Mouse (Mus musculus) limb, embryonic 13.5 days (tissue): Measurements from ENCODE around the gene Pnpla2. TPM values are rescaled to one million over a fixed set of nuclear protein-coding genes. Genes with fewer than 3 reads are reported as not detected.
A peak's percentile ranks its signal among the peaks of the same experiment; 100 is the strongest.

Source experiments
- ATAC-seq: fragments of 200-750 bp; cut with Nextera tagmentation; 2 replicates; pipeline ENCODE4 v1.8.0; 2017; ENCODE audit warnings: low read depth, moderate number of reproducible peaks, moderate TSS enrichment; ENCODE audit not compliant: low FRiP score
- H3K27ac ChIP-seq: fragments of 300-500 bp; sonication (generic); 2 replicates; pipeline ENCODE4 v1.5.1; 2015; ENCODE audit warnings: inconsistent platforms, mild to moderate bottlenecking, moderate library complexity
- H3K27me3 ChIP-seq: fragments of 300-500 bp; sonication (generic); 2 replicates; pipeline ENCODE4 v1.6.1; 2015; ENCODE audit warnings: mild to moderate bottlenecking, inconsistent platforms
- H3K36me3 ChIP-seq: fragments of 300-500 bp; sonication (generic); 2 replicates; pipeline ENCODE4 v1.6.1; 2015; ENCODE audit warnings: inconsistent platforms, mild to moderate bottlenecking, moderate library complexity
- H3K4me1 ChIP-seq: fragments of 300-500 bp; sonication (generic); 2 replicates; pipeline ENCODE4 v1.6.1; 2015; ENCODE audit warnings: inconsistent platforms
- H3K4me2 ChIP-seq: fragments of 300-500 bp; sonication (generic); replicated peaks from 2 replicates; pipeline ENCODE4 v1.6.1; 2015; ENCODE audit warnings: inconsistent platforms, mild to moderate bottlenecking, moderate library complexity
- H3K4me3 ChIP-seq: fragments of 300-500 bp; sonication (generic); 2 replicates; pipeline ENCODE4 v1.5.1; 2015; ENCODE audit warnings: moderate library complexity, mild to moderate bottlenecking, inconsistent platforms
- H3K9ac ChIP-seq: fragments of 300-500 bp; sonication (generic); 2 replicates; pipeline ENCODE4 v1.6.1; 2015; ENCODE audit warnings: mild to moderate bottlenecking, inconsistent platforms
- H3K9me3 ChIP-seq: fragments of 300-500 bp; sonication (generic); 2 replicates; pipeline ENCODE4 v1.6.1; 2016; ENCODE audit warnings: inconsistent platforms
- WGBS: fragments of 180-500 bp; shearing (Covaris S2); methylation state at CpG from one replicate; pipeline ENCODE4 v1.1.7; 2015; 5-methylcytosine and 5-hydroxymethylcytosine counted together
- polyA plus RNA-seq: library from polyadenylated mRNA; unstranded; fragments of >200 nt; fragmentation: Nextera tagmentation; extraction: Ambion mirVana; gene quantifications from 2 replicates; pipeline ENCODE4 v1.2.1, GENCODE M21; 2015

Pnpla2 gene
- polyA plus RNA-seq, 1 experiment from 2014 or later = 14.7 TPM

DNA sequence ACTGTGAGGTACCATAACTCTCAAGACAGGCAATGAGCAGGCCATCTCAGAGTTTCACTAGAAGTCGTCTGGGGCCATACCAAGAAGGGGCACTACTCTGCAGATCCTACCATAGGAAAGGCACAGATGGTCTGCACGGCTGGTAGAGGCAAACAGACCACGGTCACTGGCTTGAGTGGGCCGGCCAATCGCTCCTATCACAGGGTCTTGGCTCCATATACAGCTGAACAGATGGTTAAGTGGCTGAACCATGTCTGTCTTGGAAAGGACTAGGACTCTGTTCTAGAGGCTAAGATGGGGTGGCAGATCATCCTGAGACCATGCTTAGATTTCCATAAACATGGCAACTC lies 47.5 kb downstream of the Pnpla2 start:
- H3K27me3 ChIP-seq = no peaks in the 10 kb centered on the region
- H3K36me3 ChIP-seq = peaks cover 52% of the 10 kb centered on the region
- H3K4me1 ChIP-seq = no peaks in the 10 kb centered on the region
- H3K27ac ChIP-seq = no peak overlapping the region
- ATAC-seq = no peak
- WGBS = 93% methylated on average over 5 of the region's 5 CpGs
- no peak overlapping the region for H3K4me3 ChIP-seq
- H3K9ac ChIP-seq = no peak overlapping the region
- no peak overlapping the region for H3K4me2 ChIP-seq
- H3K9me3 ChIP-seq = no peaks in the 10 kb centered on the region

DNA sequence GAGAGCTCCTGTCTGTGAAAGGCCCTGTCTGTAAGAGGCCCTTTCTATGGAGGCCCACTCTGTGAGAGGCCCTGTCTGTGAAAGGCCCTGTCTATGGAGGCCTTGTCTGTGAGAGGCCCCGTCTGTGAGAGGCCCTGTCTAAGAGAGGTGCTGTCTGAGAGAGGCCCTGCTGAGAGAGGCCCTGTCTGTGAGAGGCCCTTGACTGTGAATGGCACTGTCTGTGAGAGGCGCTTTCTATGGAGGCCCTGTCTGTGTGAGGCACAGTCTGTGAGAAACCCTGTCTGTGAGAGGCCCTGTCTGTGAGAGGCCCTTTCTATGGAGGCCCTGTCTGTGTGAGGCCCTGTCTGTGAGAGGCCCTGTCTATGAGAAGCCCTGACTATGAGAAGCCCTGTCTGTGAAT lies 51.3 kb downstream of the Pnpla2 start:
- Histone ChIP-seq H3K4me1 (no peaks in the 10 kb centered on the region), H3K27me3 (no peaks in the 10 kb centered on the region), H3K27ac (no peak overlapping the region), H3K4me2 (no peak overlapping the region), H3K9me3 (no peaks in the 10 kb centered on the region), H3K4me3 (no peak overlapping the region), H3K9ac (no peak overlapping the region), H3K36me3 (peaks cover 44% of the 10 kb centered on the region)
- 67% methylated on average over 2 of the region's 2 CpGs for WGBS
- no peak for ATAC-seq

DNA sequence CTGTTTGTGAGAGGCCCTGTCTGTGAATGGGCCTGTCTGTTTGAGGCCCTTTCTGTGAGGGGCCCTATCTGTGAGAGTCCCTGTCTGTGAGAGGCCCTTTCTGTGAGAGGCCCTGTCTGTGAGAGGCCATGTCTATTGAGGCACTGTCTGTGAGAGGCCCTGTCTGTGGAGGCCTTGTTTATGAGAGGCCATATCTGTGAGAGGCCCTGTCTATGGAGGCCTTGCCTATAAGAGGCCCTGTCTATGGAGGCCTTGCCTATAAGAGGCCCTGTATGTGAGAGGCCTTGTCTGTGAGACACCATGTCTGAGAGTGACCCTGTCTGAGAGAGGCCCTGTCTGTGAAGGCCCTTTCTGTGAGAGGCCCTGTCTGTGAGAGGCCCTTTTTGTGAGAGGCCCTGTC lies 53.2 kb downstream of the Pnpla2 start:
- H3K36me3 ChIP-seq = peaks cover 36% of the 10 kb centered on the region
- no peaks in the 10 kb centered on the region for H3K4me1 ChIP-seq
- H3K27me3 ChIP-seq = no peaks in the 10 kb centered on the region
- peak overlapping the region; percentile 40; the same call in 1 of the 2 replicates for H3K27ac ChIP-seq
- H3K9ac ChIP-seq = peak overlapping the region; percentile 6; the same call in 1 of the 2 replicates
- no peak overlapping the region for H3K4me3 ChIP-seq
- no peak for ATAC-seq
- H3K9me3 ChIP-seq = no peaks in the 10 kb centered on the region
- H3K4me2 ChIP-seq = no peak overlapping the region

DNA sequence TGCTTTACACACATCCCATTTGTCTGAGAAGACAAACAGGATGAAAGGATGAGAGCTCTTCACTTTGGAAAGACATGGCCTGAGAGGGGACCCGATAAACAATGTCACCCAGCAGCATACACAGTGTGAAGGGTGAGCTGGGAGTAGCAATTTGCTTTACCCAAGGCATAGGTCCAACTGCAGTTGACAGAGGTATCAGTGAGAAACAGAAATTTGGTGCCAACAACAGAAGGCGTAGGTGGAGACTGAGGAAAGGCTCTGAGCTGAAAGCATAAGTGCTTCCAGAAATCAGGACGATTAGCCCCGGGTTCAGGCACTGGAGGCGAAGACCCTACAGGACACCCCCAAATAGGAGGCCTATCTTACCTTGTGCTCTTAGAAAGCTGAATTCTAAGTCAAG lies 55.2 kb downstream of the Pnpla2 start:
- peaks cover 39% of the 10 kb centered on the region for H3K36me3 ChIP-seq
- H3K4me1 ChIP-seq = no peaks in the 10 kb centered on the region
- H3K27ac ChIP-seq = no peak overlapping the region
- H3K4me3 ChIP-seq = no peak overlapping the region
- H3K27me3 ChIP-seq = no peaks in the 10 kb centered on the region
- H3K9me3 ChIP-seq = no peaks in the 10 kb centered on the region
- no peak for ATAC-seq
- H3K4me2 ChIP-seq = no peak overlapping the region
- 88% methylated on average over 5 of the region's 5 CpGs for WGBS
- peak overlapping the region; percentile 25; the same call in 1 of the 2 replicates for H3K9ac ChIP-seq

Other genes starting within 250 kb of the Pnpla2 start
- 2.6 TPM in 2 replicates for gene Lmntd2, start 241.1 kb upstream of the Pnpla2 start, polyA plus RNA-seq
- gene Rassf7, start 239.3 kb upstream of the Pnpla2 start, polyA plus RNA-seq = 32.7 and 34.0 TPM in 2 replicates
- gene Phrf1, start 226.4 kb upstream of the Pnpla2 start, polyA plus RNA-seq = 87.2 and 88.0 TPM in 2 replicates
- gene Irf7, start 188.7 kb upstream of the Pnpla2 start, polyA plus RNA-seq = 1.8 and 2.3 TPM in 2 replicates
- 0.13 TPM in 1 of 2 replicates, not detected in the other for gene Cdhr5, start 178.4 kb upstream of the Pnpla2 start, polyA plus RNA-seq
- 12.1 and 12.8 TPM in 2 replicates for gene Sct, start 176.1 kb upstream of the Pnpla2 start, polyA plus RNA-seq
- gene Drd4, start 163.2 kb upstream of the Pnpla2 start, polyA plus RNA-seq = 1.6 and 2.3 TPM in 2 replicates
- 77.5 and 79.9 TPM in 2 replicates for gene Deaf1, start 127.5 kb upstream of the Pnpla2 start, polyA plus RNA-seq
- 45.0 and 48.7 TPM in 2 replicates for gene Tmem80, start 127.5 kb upstream of the Pnpla2 start, polyA plus RNA-seq
- 7.4 and 10.3 TPM in 2 replicates for gene Eps8l2, start 116.3 kb upstream of the Pnpla2 start, polyA plus RNA-seq
- 266 and 280 TPM in 2 replicates for gene Taldo1, start 63.0 kb upstream of the Pnpla2 start, polyA plus RNA-seq
- 73.8 and 75.9 TPM in 2 replicates for gene Gatd1, start 41.1 kb upstream of the Pnpla2 start, polyA plus RNA-seq
- gene Cend1, start 25.7 kb upstream of the Pnpla2 start, polyA plus RNA-seq = 5.1 and 5.2 TPM in 2 replicates
- gene Slc25a22, start 17.3 kb upstream of the Pnpla2 start, polyA plus RNA-seq = 38.8 and 39.3 TPM in 2 replicates
- gene Pidd1, start 11.2 kb upstream of the Pnpla2 start, polyA plus RNA-seq = 11.7 and 12.0 TPM in 2 replicates
- gene Rplp2, start 7.8 kb upstream of the Pnpla2 start, polyA plus RNA-seq = 1,214 and 1,220 TPM in 2 replicates
- gene Cracr2b, start 5.9 kb downstream of the Pnpla2 start, polyA plus RNA-seq = 13.5 and 14.3 TPM in 2 replicates
- gene Cd151, start 12.2 kb downstream of the Pnpla2 start, polyA plus RNA-seq = 12.6 and 14.6 TPM in 2 replicates
- 63.4 and 64.3 TPM in 2 replicates for gene Polr2l, start 19.9 kb downstream of the Pnpla2 start, polyA plus RNA-seq
- gene Tspan4, start 20.0 kb downstream of the Pnpla2 start, polyA plus RNA-seq = 70.5 and 71.2 TPM in 2 replicates
- 42.9 and 43.5 TPM in 2 replicates for gene Chid1, start 84.7 kb downstream of the Pnpla2 start, polyA plus RNA-seq
- 86.6 and 93.4 TPM in 2 replicates for gene Ap2a2, start 107.0 kb downstream of the Pnpla2 start, polyA plus RNA-seq
- gene Muc6, start 200.1 kb downstream of the Pnpla2 start, polyA plus RNA-seq = 0.18 and 0.32 TPM in 2 replicates
- 0.32 and 1.1 TPM in 2 replicates for gene Muc2, start 235.1 kb downstream of the Pnpla2 start, polyA plus RNA-seq